Mouse (Mus musculus): ENCODE measurements around the gene Nfyb.

Nfyb gene

DNA sequence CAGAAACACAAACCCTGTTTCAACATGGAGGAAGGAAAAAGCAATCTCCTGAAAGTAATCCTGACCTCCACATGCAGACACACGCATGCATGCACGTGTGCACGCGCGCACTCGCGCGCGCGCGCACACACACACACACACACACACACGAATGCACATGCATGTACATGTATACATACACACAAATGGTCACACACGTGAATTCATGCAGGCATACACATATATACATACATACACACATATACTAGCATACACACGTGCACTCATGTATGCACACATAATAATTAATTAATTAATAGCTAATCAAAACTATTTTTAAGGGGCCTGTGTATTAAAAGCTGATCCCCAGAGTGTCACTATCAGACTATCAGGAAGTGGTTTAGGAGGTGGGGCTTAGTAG, 15.9 kb upstream of the Nfyb start:
- no peak for DNase-seq (ENCODE audit: low read depth)

DNA sequence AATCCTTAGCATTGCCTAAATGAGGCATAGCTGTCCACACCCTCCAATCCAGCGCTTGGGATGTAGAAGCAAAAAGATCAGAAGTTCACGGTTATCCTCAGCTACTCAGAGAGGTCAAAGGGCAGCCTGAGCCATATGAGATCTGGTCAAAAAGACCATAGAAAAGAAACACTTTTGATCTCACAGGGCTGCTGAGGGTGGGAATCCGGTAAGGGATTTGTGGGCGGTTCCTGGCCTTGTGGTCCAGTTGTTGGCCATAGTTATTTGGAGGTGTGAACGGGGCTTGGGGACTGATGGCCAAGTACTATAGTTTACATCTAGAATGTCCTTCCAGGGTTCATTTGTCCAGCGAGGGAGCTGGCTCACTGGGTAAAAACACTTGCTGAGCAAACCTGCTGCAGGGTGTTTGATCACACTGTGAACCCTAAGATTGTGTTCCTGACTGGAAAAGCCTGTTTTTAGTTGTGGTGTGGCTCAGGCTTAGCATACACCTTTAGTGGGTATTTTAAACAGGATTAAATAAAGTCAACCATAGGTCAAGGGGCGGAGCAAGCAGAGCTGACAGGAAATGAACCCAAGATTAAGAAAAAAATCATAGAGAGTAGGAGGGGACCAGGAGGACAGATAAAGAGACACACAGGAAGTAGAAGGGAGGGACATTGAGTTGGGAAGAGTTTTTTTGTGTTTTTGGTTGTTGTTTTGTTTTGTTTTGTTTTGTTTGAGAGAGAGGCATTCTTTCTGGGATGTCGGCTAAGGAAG, 15.0 kb upstream of the Nfyb start:
- DNase-seq (ENCODE audit: low read depth), result no peak

DNA sequence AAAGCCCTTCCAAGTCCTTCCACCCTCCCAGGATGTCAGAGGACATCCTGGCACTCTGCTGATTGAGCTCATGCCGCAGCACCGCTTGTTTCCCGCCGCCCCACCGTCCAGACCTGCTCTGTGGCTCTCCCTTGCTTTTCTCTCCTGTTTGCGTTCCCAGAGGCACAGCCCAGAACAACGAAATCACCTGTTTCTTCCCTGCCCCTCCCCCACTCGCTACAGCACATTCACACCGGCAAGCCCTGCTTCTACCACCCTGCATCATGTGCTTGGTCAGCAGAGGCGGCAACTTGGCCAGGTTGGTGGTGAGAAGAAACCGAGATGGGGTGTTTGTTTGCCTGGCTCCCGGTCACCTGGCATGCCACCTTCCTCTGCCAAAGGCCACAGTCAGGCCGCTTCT, 13.9 kb upstream of the Nfyb start:
- no peak for DNase-seq (ENCODE audit: low read depth)

DNA sequence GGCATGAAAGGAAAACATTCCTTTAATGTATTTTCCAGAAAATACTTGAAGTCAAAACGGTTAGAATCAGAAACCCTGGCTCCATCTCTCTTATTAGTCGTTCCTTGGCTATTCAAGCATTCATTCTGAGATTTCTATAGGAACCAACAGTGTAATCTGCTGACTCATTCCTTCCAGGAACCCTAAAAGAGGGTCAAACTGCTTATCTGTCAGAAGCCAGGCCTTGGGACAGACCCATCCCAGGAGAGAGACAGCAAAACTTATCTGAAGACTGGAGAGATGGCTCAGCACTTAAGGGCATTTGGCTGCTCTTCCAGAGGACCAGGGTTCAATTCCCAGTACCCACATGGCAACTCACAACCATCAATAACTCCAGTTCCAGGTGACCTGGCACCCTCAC, 13.1 kb upstream of the Nfyb start:
- DNase-seq (ENCODE audit: low read depth), result no peak

DNA sequence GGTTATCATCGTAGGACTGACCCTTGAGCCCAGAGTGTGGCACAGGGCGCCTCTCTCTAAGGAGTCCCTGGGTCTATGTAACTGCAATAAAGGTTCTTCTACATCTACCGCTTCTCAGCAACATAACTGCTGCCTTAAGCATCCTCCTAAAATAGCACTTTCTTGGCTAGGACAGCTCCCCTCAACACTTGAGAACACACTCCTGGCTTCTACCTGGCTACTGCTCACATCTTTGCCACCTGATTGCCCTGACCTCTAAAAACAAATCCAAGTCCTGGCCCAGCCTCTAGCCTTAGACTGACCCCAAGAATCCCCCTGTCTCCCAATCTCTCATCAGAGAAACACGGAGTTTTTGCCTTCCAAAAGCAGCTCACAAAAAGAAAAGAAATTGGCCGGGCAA, 10.9 kb upstream of the Nfyb start:
- no peak for DNase-seq (ENCODE audit: low read depth)

DNA sequence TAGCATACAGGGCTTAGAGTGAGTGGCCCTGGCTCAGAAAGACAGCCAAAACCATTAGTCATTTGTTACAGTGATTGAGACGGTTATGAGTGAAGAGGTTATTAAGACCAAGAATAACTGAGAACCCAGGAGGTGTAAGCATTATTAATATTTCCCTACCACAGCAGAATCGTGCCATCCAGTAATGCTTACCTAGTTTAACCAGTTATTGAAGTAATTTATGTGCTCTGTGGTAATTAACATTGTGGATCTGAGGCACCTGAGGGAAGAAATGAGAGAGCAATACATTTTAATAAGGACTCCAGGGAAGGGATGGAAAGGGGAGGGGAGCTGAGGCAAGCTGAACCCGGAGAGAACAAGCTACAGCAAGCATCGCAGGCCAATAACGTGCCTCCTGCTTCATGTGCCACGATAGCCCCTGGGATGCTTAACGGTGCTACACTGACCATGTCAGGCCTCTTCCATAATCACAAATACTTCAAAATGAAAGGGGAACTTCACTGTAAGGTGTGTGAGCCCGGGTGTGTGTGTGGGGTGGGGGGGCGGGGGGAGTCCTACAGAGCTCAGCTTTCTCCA, 7.7 kb upstream of the Nfyb start:
- no peak for DNase-seq (ENCODE audit: low read depth)

DNA sequence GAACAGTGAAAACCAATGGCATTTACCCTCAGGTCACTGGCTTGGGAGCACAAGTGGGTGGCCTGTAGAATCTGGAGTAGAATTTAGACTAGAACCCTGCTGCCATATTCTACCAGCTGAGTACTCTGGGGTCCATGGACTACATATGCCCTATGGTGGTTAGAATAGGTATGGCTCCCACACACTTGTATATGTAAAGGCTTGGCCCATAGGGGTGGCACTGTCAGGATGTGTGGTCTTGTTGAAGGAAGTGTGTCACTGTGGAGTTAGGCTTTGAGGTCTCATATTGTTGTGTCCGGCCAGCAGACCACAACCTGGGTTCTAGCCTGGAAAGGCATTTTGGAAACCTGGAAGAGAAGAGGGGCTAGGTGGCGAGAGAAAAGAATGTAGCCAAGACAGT, 6.8 kb upstream of the Nfyb start:
- DNase-seq (ENCODE audit: low read depth), result no peak

DNA sequence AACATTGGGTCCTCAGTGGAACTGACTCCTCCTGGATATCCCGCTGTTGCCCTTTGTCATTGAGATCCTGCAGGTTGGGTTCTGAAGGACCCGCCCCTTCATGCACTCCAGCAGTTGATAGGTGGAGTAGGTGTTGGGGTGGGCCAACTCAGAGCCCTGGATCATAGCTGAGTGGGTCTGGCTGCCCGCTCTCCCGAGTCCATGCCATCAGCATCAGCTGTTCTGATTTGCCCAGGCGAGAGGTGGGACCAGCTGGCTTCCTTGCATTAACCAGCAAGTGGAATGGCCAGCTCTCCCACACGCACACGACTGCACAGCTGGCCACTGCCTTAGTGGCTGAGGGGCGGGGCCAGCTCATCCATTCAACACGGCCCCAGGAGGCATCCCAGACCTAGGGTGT, 5.0 kb upstream of the Nfyb start:
- DNase-seq (ENCODE audit: low read depth), result no peak

DNA sequence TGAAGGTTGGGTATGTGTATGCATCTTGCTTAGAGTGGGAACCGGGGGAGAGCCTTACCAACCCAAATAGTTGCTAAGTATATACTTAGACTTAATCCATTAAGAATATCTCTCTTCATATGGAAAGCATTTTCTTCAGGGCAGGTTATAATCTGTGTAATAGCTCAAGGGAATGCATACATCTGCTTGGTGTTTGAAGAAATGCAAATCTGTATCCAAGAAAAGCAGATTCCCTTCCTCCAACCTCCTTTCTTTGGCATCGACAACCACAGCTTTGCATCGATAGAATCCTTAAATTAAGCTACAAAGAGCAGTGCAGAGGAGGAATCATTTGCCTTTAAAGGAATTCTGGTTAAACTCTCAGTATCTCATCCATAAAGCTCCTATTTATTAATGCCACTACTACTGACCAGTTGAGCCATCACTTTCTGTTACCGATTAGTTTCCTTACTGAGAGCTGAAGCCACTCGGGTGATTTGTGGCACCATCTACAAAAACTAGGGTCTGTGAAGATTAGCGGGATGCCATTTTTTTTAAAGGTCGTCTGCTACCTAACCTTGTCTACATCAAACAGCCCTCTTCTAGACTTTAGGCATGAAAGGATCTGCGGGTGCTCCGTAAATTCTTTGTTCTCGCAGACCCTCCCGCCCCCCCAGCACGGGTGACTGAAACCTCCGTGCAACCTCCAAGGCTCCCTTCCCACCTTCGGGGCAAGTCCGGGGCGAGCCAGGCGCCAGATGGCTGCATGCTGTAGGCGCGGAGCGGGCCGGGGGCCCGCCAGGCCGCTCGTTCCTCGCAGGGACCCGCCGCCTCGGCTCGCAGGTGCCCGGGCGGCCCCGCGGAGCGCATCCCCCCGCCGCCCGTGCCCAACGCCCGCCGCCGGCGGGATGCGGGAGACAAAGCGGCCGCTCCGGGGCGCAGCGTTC, 925 bp downstream of the Nfyb start:
- peak; percentile 67 for DNase-seq (ENCODE audit: low read depth)

DNA sequence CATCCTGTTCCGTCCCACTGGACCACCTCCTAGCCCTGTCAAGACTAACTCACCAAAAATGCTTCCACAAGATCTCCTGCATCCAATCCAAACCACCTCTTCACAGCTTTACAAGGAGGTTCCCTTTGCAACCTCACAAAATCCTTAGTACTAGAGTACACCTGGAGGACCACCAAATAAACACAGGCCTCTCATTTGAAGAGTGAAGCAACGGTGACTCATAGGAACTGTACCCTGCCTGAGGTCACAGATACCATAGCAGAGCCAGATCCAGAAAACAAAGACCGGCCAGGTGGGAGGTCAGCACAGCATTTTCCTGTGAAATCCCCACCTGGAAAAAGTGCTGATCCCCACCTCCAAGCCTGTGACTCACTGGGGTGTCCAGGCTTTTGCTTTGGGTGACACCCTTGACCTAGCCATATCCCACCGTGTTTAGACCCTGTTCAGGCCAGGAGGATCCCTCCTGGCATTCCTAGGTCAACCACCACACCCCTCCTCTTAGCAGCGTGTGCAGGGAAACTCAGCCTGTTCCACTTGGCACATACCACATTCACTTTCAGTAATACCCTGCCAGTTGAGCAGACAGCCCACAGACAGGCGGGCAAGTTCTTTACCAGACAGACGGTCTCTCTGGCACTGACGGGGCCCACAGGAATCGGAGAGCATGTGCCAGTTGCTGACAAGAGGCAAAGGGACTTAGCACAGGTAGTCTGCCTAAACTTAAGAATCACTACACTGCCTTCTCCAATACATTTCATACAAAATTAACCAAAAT, 2.7 kb downstream of the Nfyb start:
- DNase-seq (ENCODE audit: low read depth), result no peak

DNA sequence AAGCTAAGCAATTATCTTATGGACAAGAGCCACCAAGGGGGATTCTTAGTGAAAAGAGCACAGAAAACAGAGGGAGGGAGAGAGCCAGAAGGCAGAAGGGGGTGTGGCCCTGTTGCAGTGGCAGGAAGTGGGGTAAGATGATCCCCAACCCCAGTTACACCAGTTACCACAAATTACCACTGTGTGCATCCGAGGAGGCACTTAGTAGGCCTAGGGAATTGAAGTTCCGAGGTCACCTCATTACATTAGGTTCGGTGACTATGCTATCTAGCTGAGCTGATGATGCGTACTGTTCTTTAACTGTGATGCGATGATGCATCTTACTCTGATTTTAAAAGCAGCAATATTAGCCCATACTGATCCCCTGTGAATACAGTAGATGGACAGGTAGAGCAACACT, 4.2 kb downstream of the Nfyb start:
- no peak for DNase-seq (ENCODE audit: low read depth)

DNA sequence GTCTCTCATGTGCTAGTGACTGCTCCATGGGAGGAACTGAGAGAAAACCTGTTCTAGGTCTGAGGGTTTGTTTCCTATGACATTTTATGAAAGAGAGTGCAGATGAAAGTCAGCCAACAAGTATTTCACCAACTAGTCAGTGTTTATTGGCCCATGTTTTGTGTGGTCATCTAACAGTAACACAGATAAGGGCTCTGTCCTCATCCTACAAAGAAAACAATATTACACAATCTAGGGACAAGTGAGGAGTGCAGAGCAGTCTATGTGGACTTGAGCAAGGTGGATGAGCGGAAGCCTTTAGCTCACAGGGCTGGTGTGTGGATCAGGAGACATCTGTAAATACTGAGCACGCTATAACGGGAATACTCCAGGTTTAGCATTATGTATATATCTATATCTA, 5.1 kb downstream of the Nfyb start:
- no peak for DNase-seq (ENCODE audit: low read depth)

DNA sequence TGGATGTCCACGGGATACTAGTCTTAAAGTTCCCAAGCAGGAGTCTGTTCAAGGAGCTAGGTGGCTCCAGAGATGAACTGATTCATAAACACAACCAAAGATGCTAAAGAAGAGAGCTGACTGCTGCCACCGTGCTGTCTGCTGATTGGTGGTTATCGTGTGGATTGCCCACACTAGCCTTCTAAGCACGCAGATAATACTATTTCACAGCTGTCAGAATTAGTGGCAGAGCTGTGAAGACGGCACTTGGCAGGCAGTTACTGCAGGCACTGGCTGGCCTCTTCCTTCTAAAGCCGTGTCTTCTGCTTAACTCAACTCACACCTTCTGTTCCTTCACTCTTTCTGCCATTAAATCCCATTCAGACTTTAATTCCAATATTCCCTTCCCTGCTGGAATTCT, 5.6 kb downstream of the Nfyb start:
- DNase-seq (ENCODE audit: low read depth), result no peak

DNA sequence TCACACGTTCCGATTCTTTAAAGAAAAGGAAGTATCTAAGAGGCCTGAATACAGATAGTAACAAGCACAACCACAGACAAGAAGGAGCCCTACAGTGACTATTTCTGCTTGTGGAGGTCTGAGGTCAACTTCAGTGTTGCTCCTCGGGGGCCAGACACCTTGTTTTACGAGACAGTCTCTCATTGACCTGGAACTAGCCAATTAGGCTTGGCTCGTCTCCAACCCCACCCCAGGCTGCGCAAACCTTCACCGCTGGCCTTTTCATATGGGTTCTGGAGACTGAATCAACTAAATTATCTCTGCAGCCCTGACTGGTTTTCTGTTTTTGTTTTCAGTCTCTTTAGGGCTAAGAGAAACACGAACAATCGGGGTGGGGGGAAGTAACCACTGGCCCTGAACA, 6.6 kb downstream of the Nfyb start:
- DNase-seq (ENCODE audit: low read depth), result no peak

DNA sequence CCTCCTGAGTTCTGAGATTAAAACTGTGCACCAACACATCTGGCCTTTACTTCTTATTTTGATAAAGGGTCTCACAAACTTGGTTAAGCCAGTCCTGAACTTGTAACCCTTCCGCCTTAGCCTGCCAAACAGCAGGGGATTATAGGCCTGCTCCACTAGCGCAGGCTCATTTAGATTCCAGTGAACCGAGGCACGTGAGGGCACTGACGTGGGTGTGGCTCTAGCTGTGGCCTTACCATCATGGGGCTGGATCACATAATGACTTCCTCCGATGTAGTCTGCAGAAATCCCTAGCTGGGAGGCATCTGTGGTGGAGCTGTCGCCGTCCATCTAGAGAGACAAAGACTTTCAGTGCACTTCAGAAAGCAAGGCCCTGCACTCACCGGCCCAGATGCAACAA, 7.5 kb downstream of the Nfyb start:
- no peak for DNase-seq (ENCODE audit: low read depth)

DNA sequence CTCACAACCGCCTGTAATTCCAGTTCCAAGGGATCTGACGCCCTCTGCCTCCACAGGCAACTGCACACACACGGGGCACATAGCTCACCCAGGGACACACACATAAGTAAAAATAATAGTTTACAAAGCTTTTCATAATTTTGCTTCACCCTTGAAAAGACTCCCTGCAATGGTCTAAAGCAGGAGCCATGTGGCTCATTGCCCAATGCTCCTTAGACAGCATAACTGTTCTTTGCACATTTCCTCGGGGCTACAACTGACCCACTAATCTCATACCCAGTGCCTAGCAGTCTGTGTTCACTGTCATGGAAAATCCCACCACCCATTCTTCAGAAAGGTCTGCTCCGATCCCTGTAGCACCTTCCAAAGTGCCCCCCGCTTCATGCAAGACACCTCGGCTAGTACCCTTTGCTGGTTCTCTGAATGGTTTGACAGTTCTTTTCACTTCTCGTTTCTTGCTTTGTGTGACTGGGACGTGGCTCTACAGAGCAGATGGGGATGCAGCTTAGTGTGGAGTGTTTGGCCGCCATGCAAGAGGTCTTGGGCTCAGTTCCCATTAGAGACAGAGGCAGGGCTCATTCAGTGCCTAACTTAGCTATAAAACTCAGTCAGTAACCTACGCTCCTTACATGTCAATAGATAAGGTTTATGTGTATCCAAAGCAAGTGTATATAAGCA, 8.6 kb downstream of the Nfyb start:
- DNase-seq (ENCODE audit: low read depth), result no peak

DNA sequence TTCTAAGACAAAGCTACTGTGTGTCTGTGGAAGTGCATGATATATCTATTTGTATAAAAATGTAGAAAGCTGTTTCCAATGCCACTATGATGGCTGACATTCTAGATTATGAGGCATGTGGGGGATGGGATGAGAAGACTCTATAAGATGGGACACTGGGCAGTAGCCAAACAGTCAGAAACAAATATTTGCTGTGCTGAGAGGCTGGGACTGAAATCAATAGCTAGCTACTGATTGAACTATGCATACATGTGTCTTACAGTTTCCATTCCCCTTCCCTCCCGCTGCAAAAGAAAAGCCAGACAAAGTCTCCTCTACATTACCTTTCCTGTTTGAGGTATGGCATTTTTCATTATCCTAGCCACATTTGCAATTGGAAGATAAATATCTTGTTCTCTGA, 9.3 kb downstream of the Nfyb start:
- no peak for DNase-seq (ENCODE audit: low read depth)

DNA sequence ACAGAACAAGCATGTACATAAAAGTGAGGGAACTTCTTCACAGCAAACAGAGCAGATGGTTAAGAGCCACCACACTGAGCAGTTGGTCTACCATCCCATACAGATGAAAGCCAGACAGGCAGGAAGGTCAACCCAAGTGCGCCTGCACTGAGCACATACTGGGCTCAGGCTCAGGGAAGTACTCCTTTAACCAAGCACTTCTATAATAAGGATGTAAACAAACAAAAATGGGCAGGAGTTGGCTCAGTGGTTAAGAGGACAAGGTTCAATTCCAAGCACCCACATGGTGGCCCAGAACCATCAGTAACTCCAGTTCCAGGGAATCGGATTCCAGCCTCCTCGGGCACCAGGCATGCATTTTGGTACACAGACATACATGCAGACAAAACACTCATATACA, 11.0 kb downstream of the Nfyb start:
- no peak for DNase-seq (ENCODE audit: low read depth)

DNA sequence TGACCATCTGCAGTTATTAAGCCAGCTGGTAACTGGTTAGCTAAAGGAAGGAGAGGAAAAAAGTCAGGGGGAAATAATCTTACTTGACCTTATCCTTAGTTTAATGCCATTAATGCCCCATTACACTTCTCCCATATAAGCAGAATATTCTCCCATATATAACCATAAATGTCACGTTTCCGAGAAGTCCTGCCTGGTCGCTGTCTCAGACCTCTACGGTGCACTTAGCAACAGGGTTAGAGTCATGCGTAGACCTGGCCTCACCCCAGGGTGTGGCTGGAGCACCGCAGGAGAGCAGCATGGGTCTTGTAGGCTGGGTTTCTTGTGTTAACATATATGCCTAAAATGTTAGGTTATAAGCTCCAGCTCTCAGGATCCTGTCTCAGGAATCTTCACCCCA, 13.2 kb downstream of the Nfyb start:
- DNase-seq (ENCODE audit: low read depth), result no peak

DNA sequence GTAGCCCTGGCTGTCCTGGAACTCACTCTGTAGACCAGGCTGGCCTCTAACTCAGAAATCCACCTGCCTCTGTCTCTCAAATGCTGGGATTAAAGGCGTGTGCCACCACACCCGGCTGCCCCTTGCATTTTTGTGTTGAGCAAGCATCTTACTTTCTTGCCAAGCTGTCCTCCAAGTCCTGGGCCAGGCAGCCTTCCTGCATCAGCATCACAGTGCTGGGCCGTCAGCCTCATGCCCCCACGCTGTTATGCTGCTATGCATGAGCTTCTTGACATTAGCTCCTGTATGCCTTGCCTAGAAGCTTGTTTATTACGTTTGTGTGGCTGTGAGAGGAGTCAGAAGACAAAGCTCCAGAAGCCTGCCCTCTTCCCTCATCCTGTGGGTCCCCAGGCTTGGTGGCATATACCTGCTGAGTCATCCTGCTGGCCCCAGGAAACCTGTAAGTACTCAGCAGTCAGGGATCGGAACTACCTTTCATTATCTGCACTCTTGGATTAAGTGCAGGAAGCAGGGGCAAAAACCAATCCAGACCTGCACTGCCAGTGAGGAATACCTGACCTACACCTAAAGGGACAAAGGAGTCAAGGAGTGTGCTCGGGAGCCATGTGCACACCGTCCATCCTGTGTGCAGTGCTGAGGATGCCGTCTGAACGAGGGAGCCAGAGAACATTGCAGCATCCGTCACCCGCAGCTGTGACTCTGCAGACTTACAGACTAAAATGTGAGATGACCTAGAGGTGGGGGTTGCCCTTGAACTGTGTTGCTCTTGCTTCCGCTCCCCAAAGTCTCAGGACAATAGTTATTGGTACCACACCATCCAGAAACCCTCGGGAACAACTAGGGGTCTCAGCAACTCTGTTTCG, 16.7 kb downstream of the Nfyb start:
- no peak for DNase-seq (ENCODE audit: low read depth)

DNA sequence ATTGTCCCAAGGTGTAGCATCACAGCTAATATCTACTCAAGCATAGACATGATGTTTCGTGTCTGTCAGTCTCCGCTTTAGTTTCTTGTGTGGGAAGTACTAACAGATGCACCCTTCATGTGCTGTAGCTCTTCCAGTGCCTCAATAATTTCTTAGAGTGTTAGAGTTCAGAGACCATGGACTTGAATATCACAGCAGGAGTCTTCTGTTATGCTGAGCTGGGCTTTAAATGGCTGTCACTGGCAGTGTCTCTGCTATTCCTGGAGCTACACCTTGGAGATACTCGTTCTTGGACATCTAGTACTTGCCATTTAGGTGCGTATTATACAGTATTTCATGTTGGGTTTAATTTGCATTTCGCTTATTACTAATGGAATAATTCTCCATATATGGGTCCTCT, 18.6 kb downstream of the Nfyb start:
- DNase-seq (ENCODE audit: low read depth), result no peak

Measured in naive thymus-derived CD4-positive, alpha-beta T cell, adult 2 months (primary cell).